Mouse (Mus musculus) layer of hippocampus, adult 8-10 months (tissue): ENCODE measurements around the gene Nek8. TPM values are rescaled to one million over a fixed set of nuclear protein-coding genes. Genes with fewer than 3 reads are reported as not detected.

Source experiments
- DNase-seq, 2 experiments: peaks; one replicate each; pipeline ENCODE4 v3.0.0; 2022; ENCODE audit warnings: low spot score in 2 of 2
- total RNA-seq, 4 experiments: library from RNA; stranded (reverse); gene quantifications; 2 replicates each; pipeline ENCODE4 v1.2.4; 2022

Gene Nek8
- total RNA-seq, 4 experiments from 2014 or later, result 3.0 to 3.5 (median 3.3) TPM

GRCm38 (mm10) chr11:78167257-78167959 lies 9.1 kb downstream of the Nek8 start:
- DNase-seq, result no peak

- DNase-seq, result no peak
Observed at GRCm38 (mm10) chr11:78166640-78167039, 9.8 kb downstream of the Nek8 start.

GRCm38 (mm10) chr11:78166161-78166560 lies 10.3 kb downstream of the Nek8 start:
- no peak for DNase-seq

- DNase-seq, result no peak
Observed at GRCm38 (mm10) chr11:78165761-78166109, 10.7 kb downstream of the Nek8 start.

- DNase-seq, result no peak
Observed at GRCm38 (mm10) chr11:78164924-78165760, 11.3 kb downstream of the Nek8 start, which contains the start of gene Traf4. Gene Traf4, minus strand, starts transcription at chr11:78165589.

GRCm38 (mm10) chr11:78164604-78164923 lies 11.9 kb downstream of the Nek8 start:
- DNase-seq, result no peak

GRCm38 (mm10) chr11:78163681-78164603 lies 12.5 kb downstream of the Nek8 start:
- no peak for DNase-seq

- no peak for DNase-seq
Observed at GRCm38 (mm10) chr11:78163045-78163444, 13.4 kb downstream of the Nek8 start.

GRCm38 (mm10) chr11:78162504-78162903 lies 14.0 kb downstream of the Nek8 start:
- DNase-seq, result no peak

GRCm38 (mm10) chr11:78161968-78162367 lies 14.5 kb downstream of the Nek8 start:
- DNase-seq, result no peak

GRCm38 (mm10) chr11:78161169-78161568 lies 15.3 kb downstream of the Nek8 start:
- no peak for DNase-seq

- no peak for DNase-seq
Observed at GRCm38 (mm10) chr11:78160675-78161074, 15.8 kb downstream of the Nek8 start.

- DNase-seq, result no peak
Observed at GRCm38 (mm10) chr11:78160171-78160570, 16.3 kb downstream of the Nek8 start.

GRCm38 (mm10) chr11:78159557-78159956 lies 16.9 kb downstream of the Nek8 start:
- DNase-seq, result no peak

GRCm38 (mm10) chr11:78159096-78159495 lies 17.4 kb downstream of the Nek8 start:
- peak in 1 of 2 experiments; percentile 81 for DNase-seq

- DNase-seq, result no peak
Observed at GRCm38 (mm10) chr11:78156156-78156699, 20.2 kb downstream of the Nek8 start.

GRCm38 (mm10) chr11:78155674-78156073 lies 20.8 kb downstream of the Nek8 start:
- DNase-seq, result no peak

- no peak for DNase-seq
Observed at GRCm38 (mm10) chr11:78153778-78154177, 22.7 kb downstream of the Nek8 start.

GRCm38 (mm10) chr11:78152299-78153231 lies 23.9 kb downstream of the Nek8 start:
- peak; percentile 87 to 91 for DNase-seq

GRCm38 (mm10) chr11:78151161-78151560 lies 25.3 kb downstream of the Nek8 start:
- DNase-seq, result no peak
